Mouse (Mus musculus) cortical plate, adult 2 months (tissue): Measurements from ENCODE around the gene Gata3.

Source experiments
- CTCF ChIP-seq: fragments of 200-500 bp; IDR thresholded peaks from 2 replicates; pipeline ENCODE4 v1.5.1; 2011; ENCODE audit warnings: mild to moderate bottlenecking, control low read depth, low read length; ENCODE audit not compliant: insufficient read depth; ENCODE audit errors: extremely low read depth
- POLR2A ChIP-seq: fragments of 200-500 bp; IDR thresholded peaks from 2 replicates; pipeline ENCODE4 v1.6.1; 2011; ENCODE audit warnings: mild to moderate bottlenecking, low read length, control low read depth; ENCODE audit not compliant: insufficient read depth; ENCODE audit errors: extremely low read depth

- TF ChIP-seq CTCF (no peak), POLR2A (no peak)
Measured at GRCm38 (mm10) chr2:9833712-9834111, 56.1 kb downstream of the Gata3 start.
